Mouse (Mus musculus) layer of hippocampus, postnatal 10 days (tissue): Measurements from ENCODE around the gene Zcchc7. TPM values are rescaled to one million over a fixed set of nuclear protein-coding genes. Genes with fewer than 3 reads are reported as not detected.
"Not testable (repeated sequence)": the region's sequence is repeated elsewhere in the genome, so short reads cannot be mapped to it uniquely, and the experiment has no call there.

Source experiments
- DNase-seq, 2 experiments: peaks; one replicate each; pipeline ENCODE4 v3.0.0; 2021; ENCODE audit warnings: low spot score in 2 of 2
- total RNA-seq, 2 experiments: library from RNA; stranded (reverse); gene quantifications; 2 replicates each; pipeline ENCODE4 v1.2.3; 2021

Gene Zcchc7
- total RNA-seq, 2 experiments from 2014 or later = 60.2 to 72.6 TPM

GRCm38 (mm10) chr4:44756134-44756951, 666 bp downstream of the Zcchc7 start:
- peak; percentile 91 for DNase-seq

DNA sequence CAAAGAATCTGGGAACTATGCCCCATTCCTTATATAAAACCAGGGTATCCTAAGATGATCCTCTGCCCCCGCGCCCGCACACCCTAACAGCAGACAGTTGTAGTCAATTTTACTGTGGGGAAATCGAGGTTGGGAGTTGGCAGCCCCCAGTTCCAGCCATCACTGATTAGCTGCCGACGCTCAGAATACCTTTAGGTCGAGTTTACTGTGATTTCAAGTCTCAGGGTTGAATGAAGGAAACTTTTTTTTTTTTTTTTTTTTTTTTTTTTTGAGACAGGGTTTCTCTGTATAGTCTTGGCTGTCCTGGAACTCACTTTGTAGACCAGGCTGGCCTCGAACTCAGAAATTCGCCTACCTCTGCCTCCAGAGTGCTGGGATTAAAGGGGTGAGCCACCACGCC, 1.5 kb downstream of the Zcchc7 start:
- DNase-seq = not testable (repeated sequence)

DNA sequence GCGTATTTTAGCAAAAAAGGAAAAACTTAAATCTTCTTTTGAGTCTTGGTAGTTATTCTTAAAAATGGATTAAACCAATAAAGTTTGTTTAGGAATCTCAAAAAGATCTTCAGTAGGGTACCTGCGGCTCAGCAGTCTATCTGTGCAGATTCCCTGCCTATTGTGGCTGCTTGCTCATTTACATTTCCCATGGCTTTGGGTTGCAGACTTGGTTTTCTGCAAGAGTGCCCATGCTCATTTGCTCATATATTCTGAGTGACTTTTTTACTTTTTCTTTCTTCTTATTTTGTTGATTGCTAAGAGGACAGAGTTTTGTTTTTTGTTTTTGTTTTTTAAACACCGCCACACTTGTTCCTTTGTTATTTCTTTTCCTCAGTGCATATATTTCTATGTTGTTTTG, 19.2 kb downstream of the Zcchc7 start:
- no peak for DNase-seq

DNA sequence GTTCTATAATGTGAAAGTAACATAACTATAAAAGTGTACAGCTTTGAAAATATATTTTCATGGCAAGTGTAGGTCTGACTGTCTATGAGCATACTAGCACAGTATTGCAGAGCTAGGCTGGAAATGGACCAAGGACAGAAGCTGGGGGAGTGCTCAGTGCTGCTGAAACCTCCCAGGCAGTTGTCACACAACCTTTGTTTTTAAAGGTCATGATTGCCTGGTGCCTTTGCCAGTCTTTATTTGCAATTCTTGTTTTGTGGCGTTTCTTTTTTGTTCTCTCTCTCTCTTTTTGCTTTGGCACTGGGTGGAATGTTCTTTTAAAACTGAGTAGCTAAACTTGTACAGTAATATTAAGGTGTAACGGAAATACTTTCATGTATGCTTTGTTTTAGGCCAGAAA, 21.0 kb downstream of the Zcchc7 start:
- peak in 1 of 2 experiments; percentile 5 for DNase-seq

GRCm38 (mm10) chr4:44777101-44777500, 21.4 kb downstream of the Zcchc7 start:
- no peak for DNase-seq

DNA sequence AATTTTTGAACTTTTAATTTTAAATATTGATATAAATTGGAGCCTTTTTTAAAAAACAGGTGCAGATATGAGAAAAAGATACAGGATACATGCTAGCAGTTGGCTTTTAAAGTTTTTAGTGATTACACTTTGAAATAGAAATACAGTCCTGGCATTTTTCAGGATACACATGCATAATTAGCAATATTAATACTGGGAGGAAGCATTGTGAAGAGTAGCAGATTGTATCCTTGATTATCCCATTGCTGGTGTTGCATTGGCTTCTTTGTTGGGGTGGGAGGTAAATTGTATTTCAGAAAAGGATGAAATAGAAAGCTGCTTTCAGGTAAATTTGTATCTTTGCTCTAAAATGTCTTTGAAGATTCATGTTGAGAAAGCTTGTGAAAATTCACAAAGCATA, 22.0 kb downstream of the Zcchc7 start:
- no peak for DNase-seq

GRCm38 (mm10) chr4:44778316-44778715, 22.6 kb downstream of the Zcchc7 start:
- no peak for DNase-seq

DNA sequence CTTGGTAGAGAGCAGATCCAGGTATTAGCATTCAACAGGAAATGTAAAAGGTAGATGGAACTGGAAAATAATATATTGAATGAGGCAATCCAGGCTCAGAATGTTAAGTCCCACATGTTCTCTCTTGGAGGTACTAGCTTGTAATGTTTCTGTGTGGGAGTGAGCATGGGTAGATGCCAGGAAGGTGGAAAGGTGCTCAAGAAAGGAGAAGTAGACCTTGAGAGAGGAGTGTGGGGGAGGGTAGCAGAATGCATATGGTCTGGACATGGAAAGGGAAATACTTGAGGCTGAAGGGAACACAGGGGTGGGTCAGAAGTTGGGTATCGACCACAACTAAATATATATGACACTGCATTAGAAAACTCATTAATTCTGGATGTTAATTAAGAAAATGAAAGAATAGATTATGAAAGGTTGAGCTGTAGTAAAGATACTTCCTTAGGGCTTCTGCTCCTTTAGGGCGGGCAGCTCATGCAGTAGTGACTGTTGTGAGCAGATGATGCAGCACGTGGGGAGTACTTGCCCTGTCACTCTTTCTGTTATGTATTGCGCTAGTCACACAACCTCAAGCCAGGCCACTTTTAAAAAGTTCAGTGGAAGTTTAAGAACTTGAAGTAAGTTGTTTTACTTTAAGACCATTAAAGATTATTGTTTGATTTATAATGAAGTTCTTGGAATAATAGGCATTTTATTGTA, 24.9 kb downstream of the Zcchc7 start:
- DNase-seq = no peak

DNA sequence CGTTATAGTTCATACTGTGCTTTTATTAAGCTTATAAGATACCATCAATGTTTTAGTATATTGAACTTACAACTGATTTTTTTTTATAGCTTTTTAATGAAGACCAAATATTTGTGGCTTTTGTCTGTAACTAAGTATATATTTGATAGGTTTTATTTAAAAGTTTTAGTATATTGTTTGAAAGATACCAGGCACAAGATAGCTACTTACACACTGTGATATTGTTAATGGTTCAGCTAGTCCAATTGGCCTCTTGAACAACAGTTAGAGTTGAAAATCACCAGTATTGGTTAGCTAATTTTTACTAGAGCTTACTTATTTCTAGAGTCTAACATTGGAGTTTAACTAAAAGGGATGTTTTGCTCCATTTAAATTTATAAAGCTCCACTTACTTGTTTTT, 25.8 kb downstream of the Zcchc7 start:
- no peak for DNase-seq

- DNase-seq = no peak
Measured at GRCm38 (mm10) chr4:44783566-44784292, 28.1 kb downstream of the Zcchc7 start.

GRCm38 (mm10) chr4:44812855-44813254, 57.2 kb downstream of the Zcchc7 start:
- no peak for DNase-seq

- no peak for DNase-seq
Measured at GRCm38 (mm10) chr4:44813770-44814169, 58.1 kb downstream of the Zcchc7 start.

- DNase-seq = no peak
Measured at GRCm38 (mm10) chr4:44816584-44816983, 60.9 kb downstream of the Zcchc7 start.

GRCm38 (mm10) chr4:44830609-44831008, 74.9 kb downstream of the Zcchc7 start:
- no peak for DNase-seq

GRCm38 (mm10) chr4:44851835-44852251, 96.2 kb downstream of the Zcchc7 start:
- DNase-seq = no peak

DNA sequence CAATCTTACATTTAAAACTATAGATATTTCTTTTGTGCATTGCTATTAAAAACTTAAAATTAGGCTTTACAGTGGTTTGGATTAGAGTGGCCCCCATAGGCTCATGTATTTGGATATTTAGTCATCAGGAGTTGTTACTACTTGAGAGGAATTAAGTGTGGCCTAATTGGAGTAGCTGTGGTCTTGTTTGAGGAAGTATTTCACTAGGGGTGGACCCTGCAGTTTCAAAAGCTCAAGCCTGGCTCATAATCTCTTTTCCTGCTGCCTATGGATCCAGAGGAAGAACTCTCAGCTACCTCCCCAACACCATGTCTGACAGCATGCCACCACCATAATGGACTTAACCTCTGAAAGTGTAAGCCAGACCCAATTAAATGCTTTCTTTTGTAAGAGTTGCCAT, 115.9 kb downstream of the Zcchc7 start:
- no peak for DNase-seq

GRCm38 (mm10) chr4:44872048-44872447, 116.4 kb downstream of the Zcchc7 start:
- DNase-seq = no peak

DNA sequence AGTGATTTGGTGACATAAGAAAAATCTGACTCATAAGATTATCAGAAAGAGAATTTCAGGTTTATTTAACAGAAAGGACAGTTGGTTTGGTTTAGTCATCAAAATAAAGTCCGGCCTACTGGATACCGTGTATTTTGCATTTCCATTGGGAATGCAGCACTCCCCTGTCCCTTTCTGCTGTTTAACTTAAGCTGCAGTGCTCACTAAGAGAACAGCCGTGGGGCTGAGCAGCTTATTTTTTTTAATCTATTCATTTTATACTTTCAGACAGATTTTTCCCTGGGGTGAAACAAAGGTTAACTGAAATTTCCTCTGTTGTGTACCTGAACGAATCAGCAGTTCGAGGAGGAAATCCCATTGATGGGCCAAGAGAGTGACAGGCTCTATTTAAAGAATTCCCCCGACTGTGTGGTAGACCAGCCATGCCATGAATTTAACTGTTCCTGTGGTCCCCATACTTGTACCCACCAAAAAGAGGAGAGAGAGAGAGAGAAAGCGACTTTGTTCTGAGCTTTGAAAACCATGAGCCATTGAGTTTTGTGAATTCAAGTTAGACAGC, 124.5 kb downstream of the Zcchc7 start:
- no peak for DNase-seq

DNA sequence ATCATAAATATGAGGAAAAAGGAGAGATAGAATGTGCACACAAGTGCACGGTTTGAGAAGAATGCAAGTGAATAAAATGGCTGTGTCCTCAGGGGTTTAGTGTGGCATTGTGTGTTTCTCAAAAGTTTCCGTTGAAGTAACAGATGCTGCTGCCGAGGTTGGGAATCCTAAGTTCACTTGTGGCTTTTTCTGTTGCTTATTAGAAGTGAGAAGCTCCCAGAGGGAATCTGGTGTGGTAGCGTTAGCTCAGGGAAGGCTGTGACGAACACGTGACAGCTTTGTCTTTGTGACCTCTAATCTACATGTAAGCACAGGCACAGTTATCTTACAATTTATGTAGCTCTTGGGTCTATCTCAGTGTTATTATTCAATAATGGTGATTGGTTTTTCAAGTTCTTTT, 130.5 kb downstream of the Zcchc7 start:
- DNase-seq = no peak

- DNase-seq = no peak
Measured at GRCm38 (mm10) chr4:44891344-44891743, 135.7 kb downstream of the Zcchc7 start.

DNA sequence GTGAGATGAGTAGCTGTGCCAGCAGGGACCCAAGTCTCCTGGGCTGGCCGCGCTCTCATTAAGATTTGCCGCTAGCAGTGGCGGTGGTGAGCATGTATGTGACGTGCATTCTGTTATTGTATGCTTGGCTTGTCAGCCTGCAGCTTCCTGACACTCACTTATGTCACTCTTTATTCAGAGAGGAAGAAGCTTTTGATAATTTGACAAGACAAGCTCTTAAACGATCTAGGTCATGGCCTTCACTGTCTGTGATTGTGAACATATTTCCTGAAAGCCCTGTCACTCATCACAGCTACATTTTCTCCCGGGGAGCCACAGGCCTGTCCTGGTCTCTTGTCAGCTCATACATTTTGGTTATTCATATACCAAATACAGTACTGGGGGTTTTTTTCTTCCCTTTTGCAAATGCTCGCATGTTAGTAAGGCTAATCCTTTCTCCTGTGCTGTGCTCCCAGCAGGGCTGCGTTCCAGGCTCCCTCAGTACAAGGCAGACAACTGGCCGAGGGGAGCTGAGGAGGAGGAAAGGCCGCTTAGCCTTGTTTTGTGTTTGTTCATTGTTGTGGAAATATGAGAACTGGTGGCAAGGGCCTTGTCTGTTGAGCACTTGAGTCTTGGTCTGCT, 150.1 kb downstream of the Zcchc7 start:
- peak; percentile 11 to 21 for DNase-seq
